Mouse (Mus musculus) lung, postnatal 0 days (tissue): ENCODE data around the gene Tead1.

Source experiments
- CTCF ChIP-seq: IDR thresholded peaks from 2 replicates; pipeline ENCODE4 v1.5.1; 2016; ENCODE audit warnings: antibody characterized with exemption, mild to moderate bottlenecking
- EP300 ChIP-seq: IDR thresholded peaks from 2 replicates; pipeline ENCODE4 v1.6.1; 2016; ENCODE audit warnings: antibody characterized with exemption, mild to moderate bottlenecking, control low read depth

GRCm38 (mm10) chr7:112660325-112660724 is 18.8 kb upstream of the Tead1 start:
- TF ChIP-seq CTCF: no peak
- TF ChIP-seq EP300: 0 out of 2 replicates have a peak, but pooled peaks have one; percentile 21
